Mouse (Mus musculus) frontal cortex, postnatal 14 days (tissue): ENCODE results near the gene Rnf111.
"Not testable (repeated sequence)": the region's sequence is repeated elsewhere in the genome, so short reads cannot be mapped to it uniquely, and the experiment has no call there.

Experiments used
- DNase-seq, 2 experiments: peaks; one replicate each; pipeline ENCODE4 v3.0.0; 2022; ENCODE audit warnings: low spot score in 2 of 2

Rnf111 gene

DNA sequence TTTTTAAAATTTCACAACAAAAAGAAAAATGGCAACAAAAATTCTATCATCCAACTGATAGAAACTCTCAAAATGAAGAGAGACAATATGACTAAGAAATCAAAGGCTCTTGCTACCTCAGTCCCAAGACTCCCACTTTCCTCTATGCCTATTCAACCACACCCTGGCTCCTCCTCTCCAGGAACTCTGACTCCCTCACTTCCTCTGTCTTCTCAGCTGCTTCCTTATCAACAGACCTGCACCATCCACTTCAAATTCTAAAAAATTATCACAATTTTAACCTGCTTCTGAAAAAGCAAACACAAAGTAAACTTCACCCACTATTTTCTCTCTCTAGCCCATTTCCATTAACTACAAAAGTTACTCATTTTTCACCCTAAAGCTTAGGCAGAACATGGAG lies 6.5 kb downstream of the Rnf111 start:
- no peak for DNase-seq

DNA sequence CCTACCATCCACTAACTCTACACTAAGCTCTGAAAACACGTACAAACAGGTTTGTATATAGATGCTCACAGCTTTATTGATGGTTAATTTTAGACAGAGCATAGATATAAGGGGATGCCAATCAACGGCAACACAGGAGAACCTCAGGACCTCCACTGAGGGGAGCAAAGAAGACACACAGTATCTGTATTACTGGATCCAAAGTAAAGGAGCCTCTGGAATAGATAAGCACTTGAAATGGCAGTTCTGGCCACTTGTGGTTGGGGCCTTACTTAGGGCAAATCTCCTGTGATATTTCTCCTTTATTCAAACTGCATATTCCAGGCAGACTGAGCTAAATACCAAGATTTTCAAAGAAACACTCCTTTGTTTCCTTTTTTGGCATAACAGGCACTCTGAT lies 10.5 kb downstream of the Rnf111 start:
- no peak for DNase-seq

DNA sequence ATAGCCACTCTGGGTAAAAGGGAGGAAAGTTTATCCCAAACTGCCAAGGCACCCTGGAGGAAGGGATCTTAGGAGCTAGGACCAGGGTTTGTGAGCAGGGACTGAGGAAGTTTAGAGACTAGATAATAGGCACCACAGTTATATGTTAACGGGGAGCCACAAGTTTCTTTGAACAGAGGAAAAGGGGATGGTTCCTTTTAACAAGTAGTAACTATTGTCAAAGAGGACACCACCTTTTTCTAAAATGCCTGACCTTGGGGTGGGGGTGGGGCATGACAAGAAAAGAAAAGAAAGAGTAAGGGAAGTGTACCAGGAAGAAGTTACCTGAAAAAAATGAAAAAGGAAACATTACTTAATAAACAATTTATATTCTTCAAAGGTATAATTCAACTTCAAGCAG lies 12.3 kb downstream of the Rnf111 start:
- DNase-seq, result no peak

DNA sequence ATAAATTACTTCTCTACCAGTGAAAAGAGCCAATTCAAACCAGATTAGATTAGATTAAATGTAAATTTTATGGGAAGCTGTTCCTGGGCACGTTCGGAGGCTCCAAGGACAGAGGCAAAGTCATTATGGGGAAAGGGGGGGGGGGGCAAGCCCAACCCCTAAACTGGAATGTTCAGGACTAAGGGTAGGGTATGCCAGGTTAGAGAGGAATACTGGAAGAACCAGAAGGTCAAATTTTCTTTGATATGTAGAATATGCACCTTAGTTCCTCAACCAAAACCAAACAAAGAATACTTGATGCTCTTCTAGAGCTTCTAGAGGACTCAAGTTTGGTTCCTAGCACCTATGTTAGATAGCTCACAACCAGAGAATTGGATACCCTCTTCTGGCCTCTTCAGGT lies 16.1 kb downstream of the Rnf111 start:
- DNase-seq, result no peak

DNA sequence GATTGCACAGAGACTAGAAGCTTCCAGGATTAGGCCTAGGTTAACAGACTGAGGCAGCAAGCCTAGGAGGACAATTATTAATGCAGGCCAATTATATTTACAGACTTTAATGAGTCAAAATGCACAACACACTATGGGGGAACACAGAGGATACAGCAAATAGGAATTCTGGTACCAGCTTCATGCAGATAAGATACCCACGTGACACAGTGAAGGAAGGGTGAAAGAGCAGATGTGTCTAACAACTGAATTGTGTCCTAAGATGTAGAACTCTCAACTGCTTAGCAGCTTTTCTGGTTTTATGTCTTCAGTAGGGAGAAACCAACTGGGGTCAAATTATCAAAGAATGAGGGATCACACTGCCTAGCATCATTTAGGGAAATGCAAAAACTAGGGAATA lies 17.7 kb downstream of the Rnf111 start:
- DNase-seq, result no peak

DNA sequence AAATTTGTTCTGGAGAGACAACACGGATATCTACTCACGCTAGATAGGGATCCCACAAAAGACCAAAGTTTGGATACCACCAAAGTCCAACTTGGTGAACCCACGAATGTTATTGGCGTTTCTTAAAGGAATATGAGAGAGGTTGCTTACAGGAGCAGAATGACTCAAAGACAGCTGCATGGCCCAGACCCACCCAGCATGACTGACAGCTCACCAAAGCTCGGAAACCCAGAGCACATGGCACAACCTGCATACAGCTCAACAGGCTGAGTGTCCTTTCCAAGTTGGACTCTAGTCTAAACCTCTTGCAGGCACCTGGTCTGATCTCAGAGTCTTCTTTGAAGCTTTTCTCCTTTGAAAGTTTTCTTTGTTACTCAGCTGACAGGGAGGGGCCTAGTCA lies 20.0 kb downstream of the Rnf111 start:
- no peak for DNase-seq

DNA sequence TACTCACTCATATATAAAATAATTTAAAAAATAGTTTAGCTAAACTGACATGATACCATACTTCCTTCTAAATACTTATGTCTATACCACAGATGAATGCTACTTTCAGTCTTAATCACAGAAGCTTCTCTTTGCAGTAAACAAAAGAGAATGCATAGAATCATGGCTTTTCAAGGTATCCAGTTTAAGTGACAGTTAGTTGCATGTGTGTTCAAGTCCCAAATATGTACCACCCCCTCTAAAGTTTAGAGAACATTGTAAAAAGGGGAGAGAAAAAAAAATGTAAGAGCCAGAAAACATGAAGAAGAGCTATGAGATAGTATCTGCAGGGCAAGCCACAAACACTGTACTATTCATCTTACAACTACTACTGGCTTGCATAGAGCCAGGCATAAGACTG lies 21.7 kb downstream of the Rnf111 start:
- no peak for DNase-seq

DNA sequence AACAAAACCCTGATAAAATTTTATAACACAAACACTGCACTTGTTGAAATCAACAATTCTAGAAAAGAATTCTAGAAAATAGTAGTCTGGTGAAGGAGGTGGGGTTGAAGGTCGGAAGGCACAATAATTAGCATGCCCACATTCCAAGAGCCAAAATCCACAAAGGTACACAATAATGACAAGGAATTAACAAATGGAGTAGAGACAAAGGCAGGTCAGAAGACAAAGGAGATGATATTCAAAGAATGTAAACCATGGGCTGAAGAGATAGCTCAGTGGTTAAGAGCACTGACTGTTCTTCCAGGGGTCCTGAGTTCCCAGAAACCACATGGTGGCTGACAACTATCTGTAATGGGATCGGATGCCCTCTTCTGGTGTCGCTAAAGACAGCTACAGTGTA lies 26.3 kb downstream of the Rnf111 start:
- DNase-seq, result no peak

DNA sequence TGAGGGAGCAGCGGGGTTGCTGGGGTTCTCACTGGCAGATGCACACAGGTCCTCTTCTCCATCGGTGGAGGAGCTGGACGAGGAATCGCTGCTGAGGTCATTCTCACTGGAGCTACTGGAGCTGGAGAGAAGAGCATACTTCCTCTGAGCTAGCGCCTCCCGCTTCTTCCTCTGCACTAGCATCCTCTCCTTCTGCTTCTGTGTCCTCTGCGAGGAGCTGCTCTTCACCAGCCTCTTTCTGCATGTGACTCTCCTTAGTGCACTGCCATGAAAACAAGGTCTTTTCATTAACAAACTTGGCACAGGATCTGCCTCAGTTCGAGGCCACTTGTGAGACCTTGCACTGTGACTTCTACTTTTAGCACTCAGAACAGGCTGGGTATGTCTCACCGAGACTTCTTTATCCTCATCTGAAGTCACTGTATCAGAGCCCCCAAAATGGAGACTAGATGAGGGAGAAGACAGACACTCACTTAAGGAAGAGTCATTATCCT lies 27.7 kb downstream of the Rnf111 start:
- no peak for DNase-seq

DNA sequence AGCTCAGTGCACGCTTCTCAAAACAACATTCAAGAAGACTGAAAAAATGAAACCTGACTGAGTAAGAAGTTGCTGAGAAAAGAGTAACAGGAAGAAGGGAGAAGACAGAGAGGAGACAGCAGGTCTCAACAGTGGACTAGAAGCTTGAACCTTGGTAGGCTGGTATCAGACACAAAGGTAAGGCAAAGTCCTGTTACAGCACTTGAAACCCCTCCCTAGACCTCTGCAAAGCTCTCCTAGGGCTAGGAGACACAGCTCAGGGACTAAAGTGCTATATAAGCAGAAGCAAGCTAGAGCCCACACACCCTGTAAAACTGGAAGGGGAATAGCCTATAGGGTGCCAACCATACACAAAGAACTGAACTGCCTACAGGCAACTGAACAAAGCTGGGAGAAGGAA lies 30.1 kb downstream of the Rnf111 start:
- no peak for DNase-seq

DNA sequence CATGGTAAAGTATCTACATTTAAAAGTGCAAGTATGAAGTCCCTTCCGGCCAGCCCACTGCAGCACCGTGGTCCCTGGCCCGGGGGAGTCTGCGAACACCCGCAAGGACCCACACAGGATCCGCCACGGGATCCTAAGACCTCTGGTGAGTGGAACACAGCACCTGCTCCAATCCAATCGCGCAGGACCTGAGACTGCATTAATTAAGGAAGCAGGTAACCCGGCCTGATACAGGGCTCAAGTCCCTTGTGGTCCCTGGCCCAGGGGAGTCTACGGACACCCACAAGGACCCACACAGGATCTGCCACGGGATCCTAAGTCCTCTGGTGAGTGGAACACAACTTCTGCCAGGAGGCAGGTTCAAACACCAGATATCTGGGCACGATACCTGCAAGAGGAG lies 40.4 kb downstream of the Rnf111 start:
- not testable (repeated sequence) for DNase-seq

DNA sequence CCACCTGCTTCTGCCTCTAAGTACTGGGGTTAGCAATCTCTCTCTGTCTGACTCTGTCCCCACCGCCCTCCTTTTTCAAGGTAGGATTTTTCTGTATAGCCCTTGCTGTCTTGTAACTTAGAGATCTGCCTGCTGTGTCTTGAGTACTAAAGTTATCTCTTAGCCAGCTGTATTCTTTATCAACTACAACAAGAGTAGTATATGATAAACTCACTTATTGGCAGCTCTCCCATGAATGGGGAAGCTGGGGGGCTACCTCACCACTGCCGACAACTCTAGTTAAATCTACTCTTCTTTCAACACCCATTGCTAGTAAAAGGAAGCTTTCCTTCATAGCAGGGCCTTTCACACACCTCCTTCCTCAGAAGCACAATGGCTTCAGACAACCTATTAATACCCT lies 51.2 kb downstream of the Rnf111 start:
- DNase-seq, result no peak

DNA sequence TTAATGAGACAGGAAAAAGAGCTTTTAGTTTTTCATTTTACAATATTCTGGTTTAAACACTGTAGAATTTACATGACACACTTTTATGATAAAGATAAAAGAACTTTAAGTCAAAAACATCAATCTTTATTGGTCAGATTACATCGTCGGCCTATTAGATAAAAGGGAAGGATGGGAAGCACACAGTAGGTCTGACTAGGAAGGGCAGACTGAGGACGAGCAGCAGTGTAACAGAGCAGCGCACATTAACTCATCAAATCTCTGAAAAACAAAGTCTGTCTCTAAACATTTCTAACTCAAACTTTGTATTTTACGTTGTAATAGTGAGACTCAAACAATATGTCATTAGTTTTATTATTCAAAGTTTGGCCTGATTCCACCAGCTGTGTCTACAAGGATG lies 54.5 kb downstream of the Rnf111 start:
- DNase-seq, result no peak

DNA sequence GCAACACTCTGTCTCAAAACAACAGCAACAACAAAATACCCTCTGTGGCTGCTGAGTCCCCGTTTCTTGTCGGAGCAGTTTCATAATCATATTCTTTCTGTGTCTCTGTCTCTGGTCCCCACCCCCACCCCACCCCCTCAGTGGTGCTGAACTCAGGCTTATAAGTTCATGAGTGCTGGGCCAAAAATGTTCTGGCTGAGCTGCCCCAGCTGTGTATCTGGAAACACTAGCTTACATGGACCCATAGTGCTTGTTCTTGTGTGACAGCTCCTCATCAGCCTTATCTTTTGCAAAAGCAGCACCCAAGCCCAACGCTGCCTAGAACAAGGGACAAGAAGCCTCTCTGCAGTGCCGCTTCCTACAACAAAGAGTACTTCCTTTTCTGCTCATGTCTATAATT lies 63.6 kb downstream of the Rnf111 start:
- no peak for DNase-seq

DNA sequence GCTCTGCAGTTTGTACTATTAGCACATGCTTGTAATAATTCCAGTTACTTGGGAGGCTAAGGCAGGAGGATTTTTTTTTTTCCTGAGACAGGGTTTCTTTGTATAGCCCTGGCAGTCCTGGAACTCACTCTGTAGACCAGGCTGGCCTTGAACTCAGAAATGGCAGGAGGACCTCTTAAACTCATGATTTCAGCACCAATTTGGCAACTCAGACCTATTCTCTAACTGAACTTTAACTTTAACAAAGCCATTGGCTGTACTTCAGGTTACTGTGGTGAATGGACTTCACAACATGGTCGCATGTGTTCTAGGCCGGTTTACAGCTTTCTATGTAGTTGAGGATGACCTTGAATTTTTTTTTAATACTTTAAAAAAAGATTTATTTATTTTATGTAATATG lies 80.9 kb downstream of the Rnf111 start:
- DNase-seq, result no peak

DNA sequence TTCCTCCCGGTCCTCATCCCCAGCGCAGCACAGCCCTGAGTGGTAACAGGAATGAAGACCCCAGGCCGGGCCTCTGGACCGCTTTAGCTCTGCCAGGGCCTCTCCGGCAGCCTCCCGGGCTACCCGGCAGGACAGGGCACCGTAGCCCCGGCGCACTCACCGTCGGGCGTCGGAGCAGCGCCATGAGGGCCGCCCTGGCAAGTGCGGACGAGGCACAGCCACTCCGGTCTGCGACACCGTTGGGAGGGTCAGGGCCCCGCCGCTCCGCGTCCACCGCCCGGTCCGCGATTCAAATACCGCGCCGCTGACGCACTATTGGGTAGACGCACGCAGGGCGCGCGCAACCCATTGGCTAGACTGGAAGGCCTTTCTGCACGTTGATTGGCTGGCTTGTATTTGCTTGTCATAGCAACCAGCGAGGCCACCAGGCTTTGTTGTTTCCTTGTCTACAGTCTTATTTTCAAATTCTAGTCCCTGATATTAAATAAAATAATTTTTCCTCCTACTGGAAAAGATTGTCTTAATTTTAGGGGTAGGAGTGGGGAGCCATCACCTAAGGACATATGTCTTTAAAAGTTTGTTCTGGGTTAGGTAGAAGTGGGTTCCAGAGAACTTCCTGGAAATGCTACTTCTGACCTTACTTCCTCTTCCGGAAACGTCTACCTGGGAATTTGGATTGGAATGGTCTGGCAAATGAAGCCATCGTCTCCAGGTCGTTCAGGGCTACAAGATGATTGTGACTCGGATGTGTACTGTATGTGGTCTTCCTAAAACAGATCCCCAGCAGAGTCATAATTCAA lies 82.1 kb downstream of the Rnf111 start, which contains the start of gene Ccnb2:
TSS of gene Ccnb2 (minus strand) at position 291 of the 800 bp plus-strand sequence.
- DNase-seq, result peak; percentile 76 to 80

DNA sequence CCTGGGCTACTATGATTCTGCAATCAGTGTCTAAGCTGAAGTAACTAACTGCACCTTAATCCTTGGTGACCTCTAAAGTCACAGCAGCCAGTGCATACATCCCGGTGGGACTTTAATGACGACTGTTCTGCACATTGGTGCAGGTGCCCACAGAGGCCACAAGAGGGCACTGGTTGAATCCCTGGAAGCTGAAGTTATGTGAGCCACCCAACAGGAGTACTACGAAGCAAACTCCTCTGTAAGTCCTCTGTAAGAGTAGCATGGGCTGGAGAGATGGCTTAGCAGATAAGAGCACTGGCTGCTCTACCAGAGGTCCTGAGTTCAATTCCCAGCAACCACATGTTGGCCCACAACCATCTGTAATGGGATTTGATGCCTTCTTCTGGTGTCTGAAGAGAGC lies 87.1 kb downstream of the Rnf111 start:
- DNase-seq, result no peak

DNA sequence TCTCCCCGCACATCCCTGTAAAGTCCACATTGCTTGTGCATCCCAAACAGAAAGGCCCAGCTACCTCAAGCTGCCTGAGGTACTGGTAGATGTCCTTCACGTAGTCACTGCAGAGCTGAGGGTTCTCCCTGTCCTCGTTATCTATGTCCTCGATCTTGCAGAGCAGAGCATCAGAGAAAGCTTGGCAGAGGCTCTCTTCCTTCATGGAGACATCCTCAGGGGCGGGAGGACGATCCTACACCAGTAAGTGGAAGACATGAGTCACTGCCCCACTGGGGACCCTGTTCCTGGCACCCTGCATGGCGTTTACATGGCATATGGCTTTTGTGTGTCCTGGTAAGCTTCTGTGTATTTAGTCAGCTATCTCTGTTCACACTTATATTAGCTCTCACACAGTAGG lies 90.5 kb downstream of the Rnf111 start:
- DNase-seq, result no peak

DNA sequence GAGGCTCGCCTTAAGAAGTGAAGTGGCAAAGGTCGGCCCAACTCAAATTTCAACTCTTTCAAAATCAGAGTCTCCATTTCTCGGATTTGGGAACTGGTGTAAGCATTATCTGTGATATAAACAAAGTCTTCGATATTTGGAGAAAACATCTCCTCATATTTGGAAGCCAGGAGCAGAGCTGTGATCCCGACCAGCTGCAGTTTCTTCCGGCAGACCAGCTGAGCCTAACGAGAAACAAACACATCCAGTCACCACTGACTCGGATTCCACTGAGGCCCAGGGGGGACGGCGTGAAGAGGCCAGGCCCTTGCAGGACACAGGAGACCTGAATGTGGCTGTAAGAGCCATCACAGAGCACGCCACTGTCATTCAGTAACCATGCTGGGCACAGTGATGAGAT lies 92.9 kb downstream of the Rnf111 start:
- no peak for DNase-seq

DNA sequence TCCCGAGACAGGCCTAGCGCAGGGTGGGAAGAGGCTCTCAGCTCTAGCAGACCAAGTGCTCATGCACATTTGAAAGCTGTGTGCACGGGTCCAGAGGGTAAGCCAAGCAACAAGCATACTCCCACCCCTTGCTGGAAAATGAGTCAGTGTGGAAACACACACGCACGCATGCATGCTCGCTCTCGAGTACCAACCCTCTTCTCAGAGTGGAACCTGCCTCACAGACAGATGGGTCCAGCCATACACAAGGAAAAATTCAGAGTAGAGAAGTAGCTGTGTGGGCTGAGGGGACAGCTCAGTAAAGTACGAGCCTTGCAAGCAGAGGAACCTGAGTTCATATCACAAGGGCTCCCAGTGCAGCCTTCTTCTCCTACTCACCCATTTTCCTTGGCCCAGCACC lies 93.8 kb downstream of the Rnf111 start:
- no peak for DNase-seq

DNA sequence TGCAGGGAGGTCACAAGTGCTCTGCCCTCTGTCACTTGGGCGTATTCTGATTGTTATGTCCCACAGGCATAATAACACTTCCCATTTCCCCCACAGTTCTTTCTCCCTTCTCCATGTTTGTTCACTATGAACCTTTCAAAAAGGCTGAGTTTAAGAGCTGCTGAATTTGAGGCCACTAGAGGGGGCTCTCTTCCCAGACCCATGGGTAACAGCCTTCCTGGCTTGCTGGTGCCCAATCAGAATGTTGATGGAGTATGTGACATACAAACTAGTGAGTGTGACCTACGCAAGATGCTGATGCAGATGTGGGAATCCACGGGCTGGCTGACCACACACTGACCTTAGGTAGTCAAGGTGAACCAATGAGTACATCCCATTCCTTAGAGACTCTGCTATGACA lies 94.7 kb downstream of the Rnf111 start:
- DNase-seq, result no peak

DNA sequence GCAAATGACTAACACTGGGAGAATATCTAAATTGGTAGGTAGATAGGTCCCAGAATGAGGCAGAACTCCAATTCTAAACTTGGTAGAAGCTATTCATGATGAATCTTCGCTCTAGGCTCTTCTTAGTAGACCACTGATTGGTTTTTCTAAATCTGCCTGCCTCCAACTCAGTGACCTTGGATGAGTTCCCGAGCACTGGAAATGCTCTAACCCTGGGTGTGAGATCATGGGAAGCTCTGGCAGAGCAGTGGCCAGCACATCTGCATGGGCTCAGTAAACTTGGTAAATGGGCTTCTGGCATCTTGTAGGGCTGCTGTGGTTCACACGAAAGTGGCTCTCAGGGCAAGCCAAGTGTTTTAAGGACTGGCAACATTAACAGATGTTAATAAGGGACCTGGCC lies 96.9 kb downstream of the Rnf111 start:
- DNase-seq, result no peak

DNA sequence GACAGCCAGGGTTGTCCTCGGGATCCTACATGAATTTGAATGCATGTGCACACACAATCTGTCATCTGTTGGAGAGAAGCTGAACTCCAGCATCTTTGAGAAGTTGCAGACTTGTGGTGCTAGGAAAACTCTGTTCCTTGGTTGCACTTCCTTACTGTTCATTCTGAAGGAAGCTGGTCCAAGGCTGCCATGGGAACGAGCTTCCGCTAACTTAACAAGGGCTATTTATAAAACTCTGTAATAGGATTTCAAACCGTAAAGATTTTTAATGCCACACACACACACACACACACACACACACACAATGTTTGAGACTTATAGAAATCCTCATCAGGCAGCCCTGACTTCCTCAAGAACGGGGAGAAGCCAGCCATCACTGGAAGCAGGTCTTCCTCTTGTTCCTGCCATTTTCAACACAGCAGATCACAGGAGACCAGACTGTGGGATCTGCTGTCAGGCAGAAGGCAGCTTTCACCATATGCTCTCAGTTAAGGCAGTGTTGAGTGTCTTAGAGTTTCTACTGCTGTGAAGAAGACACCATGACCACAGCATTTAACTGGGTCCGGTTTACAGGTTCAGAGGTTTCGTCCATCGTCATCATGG lies 101.5 kb downstream of the Rnf111 start:
- peak in 1 of 2 experiments; percentile 30 for DNase-seq

DNA sequence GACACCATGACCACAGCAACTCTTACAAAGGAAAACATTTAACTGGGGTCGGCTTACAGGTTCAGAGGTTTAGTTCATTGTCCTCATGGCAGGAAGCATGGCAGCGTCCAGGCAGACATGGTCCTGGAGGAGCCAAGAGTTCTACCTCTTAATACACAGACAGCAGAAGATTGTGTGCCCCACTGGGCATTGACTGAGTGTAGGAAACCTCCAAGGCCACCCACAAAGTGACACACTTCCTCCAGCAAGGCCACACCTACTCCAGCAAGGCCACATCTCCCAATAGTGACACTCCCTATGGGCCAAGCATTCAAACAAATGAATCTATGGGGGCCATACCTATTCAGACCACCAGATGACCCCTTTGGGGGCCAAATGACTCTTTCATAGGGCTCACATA lies 107.4 kb downstream of the Rnf111 start:
- no peak for DNase-seq
